Mouse (Mus musculus): ENCODE results near the gene Myo1a.

DNA sequence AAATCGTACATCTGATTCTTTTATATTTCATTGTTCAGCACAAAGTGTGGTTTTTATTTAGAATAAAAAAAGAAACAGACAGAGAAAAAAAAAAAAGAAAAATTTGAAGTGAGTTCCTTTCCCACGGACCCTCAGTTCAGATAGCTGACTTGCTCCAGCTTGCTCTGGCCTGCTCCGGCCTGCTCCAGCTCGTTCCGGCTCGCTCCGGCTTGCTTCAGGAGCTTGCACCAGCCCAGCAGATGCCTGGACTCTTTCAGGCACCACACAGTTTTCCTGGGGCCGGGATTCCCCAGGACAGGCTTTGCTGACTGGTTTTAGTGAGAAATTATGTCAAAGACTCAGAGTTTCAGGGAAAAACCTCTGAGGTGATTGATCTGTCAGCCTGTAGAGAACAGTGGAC is 42.3 kb downstream of the Myo1a start:
- no peak for TF ChIP-seq CTCF (IDR thresholded peaks at IDR 0.05)
- no peak for TF ChIP-seq EP300 (IDR thresholded peaks at IDR 0.05; ENCODE audit: insufficient read depth, low read depth, low read length)

Data from heart, adult 2 months (tissue).